Mouse (Mus musculus) ES-E14 (cell line): Measurements from ENCODE around the gene Gclm. TPM values are rescaled to one million over a fixed set of nuclear protein-coding genes. Genes with fewer than 3 reads are reported as not detected.
"Not testable (repeated sequence)": the region's sequence is repeated elsewhere in the genome, so short reads cannot be mapped to it uniquely, and the experiment has no call there.

Source experiments
- DNase-seq: peaks from one replicate; pipeline ENCODE4 v3.0.0-alpha.2; 2013; ENCODE audit warnings: low read depth, low spot score
- H3K27ac ChIP-seq: 2 replicates; pipeline ENCODE4 v1.5.1; 2012; ENCODE audit warnings: low read depth, mild to moderate bottlenecking, low read length, moderate library complexity, mixed read lengths; ENCODE audit not compliant: poor library complexity, insufficient read depth, severe bottlenecking
- H3K36me3 ChIP-seq: 2 replicates; pipeline ENCODE4 v1.6.1; 2012; ENCODE audit warnings: mild to moderate bottlenecking, low read length, moderate library complexity, mixed read lengths; ENCODE audit not compliant: control insufficient read depth, poor library complexity, insufficient read depth, severe bottlenecking
- H3K4me1 ChIP-seq, 2 experiments: fragments of 150-350 bp in 1 of 2; sonication (generic) in 1 of 2; 2 replicates each; pipeline ENCODE4 v1.6.1; 2012; ENCODE audit warnings: low read length in 2 of 2, mild to moderate bottlenecking in 1 of 2, mixed read lengths in 1 of 2; ENCODE audit not compliant: control insufficient read depth in 2 of 2, insufficient read depth in 2 of 2, poor library complexity in 1 of 2
- H3K4me3 ChIP-seq, 2 experiments: fragments of 150-350 bp in 1 of 2; sonication (generic) in 1 of 2; 2 replicates each; pipeline ENCODE4 v1.5.1; 2012; ENCODE audit warnings: low read length in 2 of 2, low read depth in 1 of 2, mild to moderate bottlenecking in 1 of 2, mixed read lengths in 1 of 2; ENCODE audit not compliant: insufficient read depth in 1 of 2, poor library complexity in 1 of 2, severe bottlenecking in 1 of 2
- H3K9ac ChIP-seq: 2 replicates; pipeline ENCODE4 v1.6.1; 2012; ENCODE audit warnings: low read depth, mild to moderate bottlenecking, low read length, mixed read lengths; ENCODE audit not compliant: poor library complexity, insufficient read depth, severe bottlenecking
- H3K9me3 ChIP-seq: fragments of 150-350 bp; sonication (generic); 2 replicates; pipeline ENCODE4 v1.6.1; 2012; ENCODE audit warnings: low read depth, mild to moderate bottlenecking, low read length; ENCODE audit not compliant: control insufficient read depth, insufficient read depth
- CHD2 ChIP-seq: IDR thresholded peaks from 2 replicates; pipeline ENCODE4 v1.6.1; 2014; ENCODE audit warnings: mild to moderate bottlenecking, low read depth, low read length, inconsistent platforms
- HCFC1 ChIP-seq: IDR thresholded peaks from 2 replicates; pipeline ENCODE4 v1.6.1; 2012; ENCODE audit warnings: low read length, inconsistent platforms, borderline replicate concordance; ENCODE audit not compliant: insufficient read depth
- MAFK ChIP-seq: IDR thresholded peaks from 2 replicates; pipeline ENCODE4 v1.6.1; 2014; ENCODE audit warnings: mild to moderate bottlenecking, low read depth, low read length, inconsistent platforms; ENCODE audit not compliant: insufficient read depth
- ZC3H11A ChIP-seq: IDR thresholded peaks from 2 replicates; pipeline ENCODE4 v1.6.1; 2012; ENCODE audit warnings: low read depth, mild to moderate bottlenecking, inconsistent platforms, low read length, borderline replicate concordance
- ZNF384 ChIP-seq: IDR thresholded peaks from 2 replicates; pipeline ENCODE4 v1.6.1; 2012; ENCODE audit warnings: low read depth, low read length, inconsistent platforms
- in situ Hi-C, 2 experiments: fragments of 600-800 bp; cut with MboI; formaldehyde crosslinking; loops; one replicate each; pipeline ENCODE4 v1.15.1; 2025; ENCODE audit warnings: low sequenced_read_pairs in 2 of 2, inconsistent platforms in 1 of 2; ENCODE audit not compliant: unreplicated experiment in 2 of 2
- total RNA-seq: library from RNA; depleted of rRNA; stranded (reverse); fragments of 300-350 nt; gene quantifications from 2 replicates; pipeline ENCODE4 v1.2.3, GENCODE M21; 2012

Gclm gene
- total RNA-seq, 1 experiment = 62.8 TPM

GRCm38 (mm10) chr3:122269986-122270385 is 24.6 kb downstream of the Gclm start:
- H3K9ac ChIP-seq = no peak overlapping the region
- no peak for DNase-seq
- H3K4me3 ChIP-seq = no peak overlapping the region
- H3K9me3 ChIP-seq = no peaks in the 10 kb centered on the region
- H3K4me1 ChIP-seq = peaks cover 0 to 5% of the 10 kb centered on the region in 2 experiments; a peak in 2 of 4 replicates
- TF ChIP-seq CHD2 (no peak), HCFC1 (no peak)
- in situ Hi-C loops = no loop called here
- H3K36me3 ChIP-seq = peaks cover 6% of the 10 kb centered on the region
- H3K27ac ChIP-seq = no peak overlapping the region

- peaks cover 18% of the 10 kb centered on the region for H3K36me3 ChIP-seq
- H3K4me3 ChIP-seq, H3K4me1 ChIP-seq, H3K9ac ChIP-seq, H3K9me3 ChIP-seq, DNase-seq, H3K27ac ChIP-seq, in situ Hi-C loops: not testable (repeated sequence)
These were observed 27.2 kb downstream of the Gclm start for GRCm38 (mm10) chr3:122272565-122272964.

GRCm38 (mm10) chr3:122273407-122274240 is 28.3 kb downstream of the Gclm start:
- Histone ChIP-seq H3K9me3 (no peaks in the 10 kb centered on the region), H3K9ac (peak overlapping the region; percentile 46; the same call in 1 of the 2 replicates), H3K4me1 (peaks cover 2 to 5% of the 10 kb centered on the region in 2 experiments; a peak in 2 of 4 replicates), H3K27ac (no peak overlapping the region), H3K4me3 (peak overlapping the region; percentile 62 to 93; a peak in 3 of 4 replicates), H3K36me3 (peaks cover 26% of the 10 kb centered on the region)
- TF ChIP-seq ZNF384 = peak; percentile 64; the same call in 1 of the 2 replicates
- TF ChIP-seq HCFC1 = no peak
- no peak for DNase-seq
- in situ Hi-C loops = no loop called here

GRCm38 (mm10) chr3:122274241-122275024 is 29.1 kb downstream of the Gclm start, which contains the start of gene Dnttip2:
Dnttip2 (plus strand) TSS chr3:122274388.
- in situ Hi-C loops = no loop called here
- peaks cover 2 to 5% of the 10 kb centered on the region in 2 experiments; a peak in 2 of 4 replicates for H3K4me1 ChIP-seq
- peak; percentile 91 for TF ChIP-seq HCFC1
- TF ChIP-seq MAFK = no peak
- H3K9me3 ChIP-seq = no peaks in the 10 kb centered on the region
- DNase-seq = peak; percentile 96
- H3K36me3 ChIP-seq = peaks cover 32% of the 10 kb centered on the region
- H3K27ac ChIP-seq = peak within 1 kb of the TSS; percentile 80
- H3K4me3 ChIP-seq = peak within 1 kb of the TSS; percentile 93 to 96
- H3K9ac ChIP-seq = peak within 1 kb of the TSS; percentile 100

- Histone ChIP-seq H3K27ac (no peak overlapping the region; the same call in 1 of the 2 replicates), H3K4me1 (peaks cover 2 to 5% of the 10 kb centered on the region in 2 experiments; a peak in 2 of 4 replicates), H3K4me3 (peak overlapping the region; percentile 93 to 96), H3K9me3 (no peaks in the 10 kb centered on the region), H3K9ac (peak overlapping the region; percentile 40; the same call in 1 of the 2 replicates), H3K36me3 (peaks cover 33% of the 10 kb centered on the region)
- no peak for TF ChIP-seq ZC3H11A
- TF ChIP-seq ZNF384 = no peak
- no peak for TF ChIP-seq CHD2
- no peak for TF ChIP-seq MAFK
- no peak for DNase-seq
- in situ Hi-C loops = no loop called here
These were observed 29.8 kb downstream of the Gclm start for GRCm38 (mm10) chr3:122275111-122275510.
